ENCODE assay signal across 19 mouse cellular contexts in the genomic region with DNA sequence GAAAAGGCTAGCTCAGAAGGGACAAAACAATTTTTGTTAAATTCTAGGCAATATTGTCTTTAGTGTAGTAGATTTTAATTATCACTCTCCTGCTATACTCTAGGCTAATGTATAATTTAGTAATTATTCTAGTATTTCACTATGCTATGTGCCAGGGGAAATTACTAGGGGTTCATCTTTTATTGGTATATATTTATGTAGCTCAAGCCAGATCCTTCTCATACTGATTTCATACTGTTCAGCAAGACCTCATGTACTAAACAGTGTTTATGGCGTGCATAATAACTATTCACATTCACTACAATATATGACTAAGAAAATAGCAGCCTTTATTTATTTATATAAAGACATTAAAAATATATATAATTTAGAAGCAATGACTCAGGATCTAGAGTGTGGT.
DNase-seq lines count a peak whose midpoint lies in the region; ATAC-seq lines count a peak whose summit lies in the region.
"Had no signal": no experiment of that assay in that cellular context is flagged by ENCODE, and none has a peak within 500 bp of the region (broad histone marks: within the 10 kb centered on the region; RNA-seq: fewer than 3 reads in every experiment).

No protein-coding gene starts in this region.

- no peak overlapping the region for H3K4me2 ChIP-seq in neural tube, embryonic 14.5 days (ENCODE audit: low read depth, low read length)
- no peak overlapping the region for H3K4me2 ChIP-seq in neural tube, embryonic 15.5 days

- no peaks in the 10 kb centered on the region for H3K9me3 ChIP-seq in neural tube, embryonic 14.5 days (ENCODE audit: control insufficient read depth, low read length)
- no peaks in the 10 kb centered on the region for H3K9me3 ChIP-seq in neural tube, embryonic 15.5 days (replicated peaks)
- H3K9me3 ChIP-seq: G1E had no signal

- no peaks in the 10 kb centered on the region for H3K27me3 ChIP-seq in neural tube, embryonic 14.5 days (ENCODE audit: control insufficient read depth, insufficient read depth, low read length)
- no peaks in the 10 kb centered on the region for H3K27me3 ChIP-seq in neural tube, embryonic 15.5 days (replicated peaks)
- H3K27me3 ChIP-seq: CH12.LX, Patski had no signal

- no peak overlapping the region for H3K9ac ChIP-seq in neural tube, embryonic 14.5 days (replicated peaks; ENCODE audit: low read depth, low read length)
- H3K9ac ChIP-seq in neural tube, embryonic 15.5 days (replicated peaks): no peak overlapping the region

- no peak overlapping the region for H3K4me3 ChIP-seq in neural tube, embryonic 14.5 days (ENCODE audit: low read depth, low read length)
- H3K4me3 ChIP-seq in neural tube, embryonic 15.5 days (replicated peaks): no peak overlapping the region

- peak; percentile 61 for ATAC-seq in neural tube, embryonic 14.5 days (ENCODE audit: low read depth)
- ATAC-seq in neural tube, embryonic 15.5 days (ENCODE audit: low FRiP score): peak; percentile 53; the same call in 1 of the 2 replicates
- ATAC-seq: activated CD4-positive, CD25-positive, alpha-beta regulatory T cell, adult 4 months; CD4-positive, CD25-positive, alpha-beta regulatory T cell, adult 4 months; Patski had no signal

- H3K27ac ChIP-seq in neural tube, embryonic 14.5 days (ENCODE audit: low read depth, low read length): no peak overlapping the region
- H3K27ac ChIP-seq in neural tube, embryonic 15.5 days (replicated peaks): no peak overlapping the region

- 70% methylated on average over 1 of the region's 1 CpGs for WGBS in neural tube, embryonic 14.5 days
- 78% methylated on average over 1 of the region's 1 CpGs for WGBS in neural tube, embryonic 15.5 days

- no peaks in the 10 kb centered on the region for H3K4me1 ChIP-seq in neural tube, embryonic 14.5 days (ENCODE audit: control insufficient read depth, insufficient read depth, low read length)
- H3K4me1 ChIP-seq in neural tube, embryonic 15.5 days: no peaks in the 10 kb centered on the region

- no peaks in the 10 kb centered on the region for H3K36me3 ChIP-seq in neural tube, embryonic 14.5 days (ENCODE audit: control insufficient read depth, insufficient read depth, low read length)
- no peaks in the 10 kb centered on the region for H3K36me3 ChIP-seq in neural tube, embryonic 15.5 days

- DNase-seq in neural tube, embryonic 10.5 days (ENCODE audit: extremely low spot score, low spot score): no peak
- DNase-seq in cerebellum, adult 9-10 months: no peak
- DNase-seq: adrenal gland, adult 2 months; adrenal gland, adult 8-10 months; adrenal gland, postnatal 10 days; adrenal gland, postnatal 14 days; adrenal gland, postnatal 25 days; adrenal gland, postnatal 36 days; B cell, adult 2 months; cerebellum, adult 11 months; cerebellum, adult 11-12 months; cerebellum, adult 18-20 months had no signal
